47 mouse cellular contexts compared by ENCODE assay signal in genomic region chr19:39286825-39287224, GRCm38 (mm10). TPM values are rescaled to one million over a fixed set of nuclear protein-coding genes. Genes with fewer than 3 reads are reported as not detected.
"Had no signal": no experiment of that assay in that cellular context is flagged by ENCODE, and none has a peak within 500 bp of the region (broad histone marks: within the 10 kb centered on the region; RNA-seq: fewer than 3 reads in every experiment).

No protein-coding gene starts in this region.

- H3K36me3 ChIP-seq: limb, embryonic 10.5 days; limb, embryonic 12.5 days; limb, embryonic 13.5 days; limb, embryonic 15.5 days; liver, embryonic 12.5 days; liver, embryonic 13.5 days; liver, embryonic 15.5 days; lung, embryonic 15.5 days; midbrain, embryonic 10.5 days; midbrain, embryonic 12.5 days; midbrain, embryonic 13.5 days; midbrain, embryonic 15.5 days; neural tube, embryonic 12.5 days had no signal

- DNase-seq: left cerebral cortex, postnatal 4 days; liver; liver, embryonic 13.5 days; lung, adult 18-20 months; lung, adult 2 months; lung, embryonic 14.5 days; lung, postnatal 10 days; lung, postnatal 14 days; lung, postnatal 36 days; lung, postnatal 4 days; midbrain, embryonic 14.5 days had no signal

- H3K4me1 ChIP-seq: limb, embryonic 10.5 days; limb, embryonic 12.5 days; limb, embryonic 13.5 days; limb, embryonic 15.5 days; liver, embryonic 12.5 days; liver, embryonic 13.5 days; liver, embryonic 15.5 days; lung, embryonic 15.5 days; megakaryocyte, embryonic 14.5 days; midbrain, embryonic 10.5 days; midbrain, embryonic 12.5 days; midbrain, embryonic 13.5 days; midbrain, embryonic 15.5 days; neural tube, embryonic 12.5 days had no signal

- H3K4me2 ChIP-seq: limb, embryonic 12.5 days; limb, embryonic 13.5 days; limb, embryonic 15.5 days; liver, embryonic 11.5 days; liver, embryonic 12.5 days; liver, embryonic 13.5 days; liver, embryonic 15.5 days; lung, embryonic 14.5 days; lung, embryonic 15.5 days; midbrain, embryonic 11.5 days; midbrain, embryonic 12.5 days; midbrain, embryonic 13.5 days; midbrain, embryonic 15.5 days; neural tube, embryonic 12.5 days had no signal

- ATAC-seq: liver, embryonic 12.5 days; lung, postnatal 0 days; midbrain, embryonic 13.5 days; midbrain, embryonic 15.5 days; midbrain, embryonic 16.5 days had no signal

- H3K27ac ChIP-seq: left cerebral cortex, adult 2 months; limb, embryonic 10.5 days; limb, embryonic 12.5 days; limb, embryonic 13.5 days; limb, embryonic 15.5 days; liver, embryonic 12.5 days; liver, embryonic 13.5 days; liver, embryonic 14.5 days; liver, embryonic 15.5 days; lung, embryonic 15.5 days; macrophage; midbrain, embryonic 10.5 days; midbrain, embryonic 12.5 days; midbrain, embryonic 13.5 days; midbrain, embryonic 15.5 days; neural tube, embryonic 12.5 days had no signal

- H3K4me3 ChIP-seq: left cerebral cortex, adult 2 months; limb, embryonic 10.5 days; limb, embryonic 12.5 days; limb, embryonic 13.5 days; limb, embryonic 15.5 days; liver, embryonic 12.5 days; liver, embryonic 13.5 days; liver, embryonic 15.5 days; lung, embryonic 15.5 days; megakaryocyte, embryonic 14.5 days; midbrain, embryonic 10.5 days; midbrain, embryonic 12.5 days; midbrain, embryonic 13.5 days; midbrain, embryonic 15.5 days; myocyte; neural tube, embryonic 12.5 days had no signal

- H3K9me3 ChIP-seq: limb, embryonic 10.5 days; limb, embryonic 15.5 days; liver, embryonic 13.5 days; liver, embryonic 15.5 days; lung, embryonic 15.5 days had no signal

- H3K27me3 ChIP-seq: limb, embryonic 12.5 days; limb, embryonic 13.5 days; limb, embryonic 15.5 days; liver, embryonic 12.5 days; liver, embryonic 13.5 days; liver, embryonic 15.5 days; lung, embryonic 15.5 days; megakaryocyte, embryonic 14.5 days; midbrain, embryonic 12.5 days; midbrain, embryonic 13.5 days; midbrain, embryonic 15.5 days; neural tube, embryonic 12.5 days had no signal

- H3K9ac ChIP-seq: limb, embryonic 12.5 days; limb, embryonic 13.5 days; limb, embryonic 15.5 days; liver, embryonic 12.5 days; liver, embryonic 13.5 days; liver, embryonic 14.5 days; liver, embryonic 15.5 days; lung, embryonic 14.5 days; lung, embryonic 15.5 days; midbrain, embryonic 12.5 days; midbrain, embryonic 13.5 days; midbrain, embryonic 15.5 days; neural tube, embryonic 12.5 days had no signal

RNA-seq across cellular contexts. Expression of gene Cyp2c29, which starts 17.6 kb away (rescaled TPM):
- total RNA-seq: left cerebral cortex, adult 2 months; left cerebral cortex, adult 8-10 months; left cerebral cortex, postnatal 10 days; left cerebral cortex, postnatal 14 days; left cerebral cortex, postnatal 25 days; left cerebral cortex, postnatal 36 days; left cerebral cortex, postnatal 4 days; megakaryocyte progenitor cell, adult 5-6 weeks; megakaryocyte, adult 5-6 weeks; megakaryocyte-erythroid progenitor cell, adult 5-6 weeks; midbrain, postnatal 0 days; monocyte, adult 5-6 weeks had no signal
- polyA plus RNA-seq: limb, embryonic 10.5 days; limb, embryonic 11.5 days; limb, embryonic 12.5 days; limb, embryonic 13.5 days; limb, embryonic 14.5 days; limb, embryonic 15.5 days; liver, embryonic 11.5 days; liver, embryonic 12.5 days; liver, embryonic 13.5 days; liver, embryonic 14.5 days; liver, embryonic 15.5 days; liver, embryonic 16.5 days; lung, embryonic 15.5 days; lung, embryonic 16.5 days; lung, postnatal 0 days; macrophage; midbrain, embryonic 10.5 days; midbrain, embryonic 11.5 days; midbrain, embryonic 12.5 days; midbrain, embryonic 13.5 days; midbrain, embryonic 14.5 days; midbrain, embryonic 15.5 days; midbrain, embryonic 16.5 days; midbrain, postnatal 0 days; myocyte; neural tube, embryonic 11.5 days; neural tube, embryonic 12.5 days had no signal
